Mouse (Mus musculus) cortical plate, adult 2 months (tissue): ENCODE data around the gene Pcgf2.

ENCODE experiments used
- CTCF ChIP-seq: fragments of 200-500 bp; IDR thresholded peaks from 2 replicates; pipeline ENCODE4 v1.5.1; 2011; ENCODE audit warnings: mild to moderate bottlenecking, control low read depth, low read length; ENCODE audit not compliant: insufficient read depth; ENCODE audit errors: extremely low read depth
- POLR2A ChIP-seq: fragments of 200-500 bp; IDR thresholded peaks from 2 replicates; pipeline ENCODE4 v1.6.1; 2011; ENCODE audit warnings: mild to moderate bottlenecking, low read length, control low read depth; ENCODE audit not compliant: insufficient read depth; ENCODE audit errors: extremely low read depth

DNA sequence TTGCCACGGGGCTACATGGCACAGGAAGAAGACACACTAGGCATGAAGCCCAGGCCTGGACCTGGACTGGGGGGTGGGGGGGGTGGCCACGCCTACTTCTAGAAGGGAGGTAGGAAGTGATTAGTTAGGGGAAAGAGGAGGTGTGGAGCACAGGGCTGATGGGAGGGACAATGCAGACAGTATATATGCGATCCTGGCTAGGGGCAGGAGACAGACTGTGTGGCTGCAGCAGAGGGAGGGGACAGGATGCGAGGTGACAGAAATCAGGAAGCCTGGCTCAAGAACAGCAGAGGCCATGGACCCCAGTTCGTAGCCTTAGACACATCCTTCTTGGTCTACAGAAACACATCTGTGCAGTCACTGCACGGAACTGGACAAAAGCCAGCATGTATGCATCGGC is 23.4 kb upstream of the Pcgf2 start:
- no peak for TF ChIP-seq POLR2A
- no peak for TF ChIP-seq CTCF
